Mouse (Mus musculus) limb, embryonic 11.5 days (tissue): Measurements from ENCODE around the gene 1700011L22Rik. TPM values are rescaled to one million over a fixed set of nuclear protein-coding genes. Genes with fewer than 3 reads are reported as not detected.

ENCODE experiments used
- ATAC-seq: fragments of 200-750 bp; cut with Nextera tagmentation; 2 replicates; pipeline ENCODE4 v1.8.0; 2017; ENCODE audit warnings: low read depth; ENCODE audit not compliant: insufficient number of reproducible peaks, low FRiP score, low TSS enrichment
- DNase-seq: peaks from one replicate; pipeline ENCODE4 v3.0.0-alpha.2; 2015; ENCODE audit warnings: low spot score
- H3K27ac ChIP-seq: fragments of 300-500 bp; sonication (generic); replicated peaks from 2 replicates; pipeline ENCODE4 v1.5.1; 2014; ENCODE audit warnings: low read depth, mild to moderate bottlenecking, low read length
- H3K27me3 ChIP-seq: fragments of 300-500 bp; sonication (generic); 2 replicates; pipeline ENCODE4 v1.6.1; 2014; ENCODE audit warnings: mild to moderate bottlenecking, low read length, mixed read lengths; ENCODE audit not compliant: control insufficient read depth, insufficient read depth
- H3K36me3 ChIP-seq: fragments of 300-500 bp; sonication (generic); 2 replicates; pipeline ENCODE4 v1.6.1; 2014; ENCODE audit warnings: mild to moderate bottlenecking, low read length, moderate library complexity, mixed read lengths; ENCODE audit not compliant: control insufficient read depth, insufficient read depth
- H3K4me1 ChIP-seq: fragments of 300-500 bp; sonication (generic); 2 replicates; pipeline ENCODE4 v1.6.1; 2014; ENCODE audit warnings: low read length, mixed read lengths; ENCODE audit not compliant: control insufficient read depth, insufficient read depth
- H3K4me2 ChIP-seq: fragments of 300-500 bp; sonication (generic); 2 replicates; pipeline ENCODE4 v1.6.1; 2014; ENCODE audit warnings: low read depth, mild to moderate bottlenecking, moderate library complexity; ENCODE audit not compliant: severe bottlenecking
- H3K4me3 ChIP-seq: fragments of 300-500 bp; sonication (generic); 2 replicates; pipeline ENCODE4 v1.5.1; 2014; ENCODE audit warnings: low read depth, low read length
- H3K9ac ChIP-seq: fragments of 300-500 bp; sonication (generic); 2 replicates; pipeline ENCODE4 v1.6.1; 2014; ENCODE audit warnings: mild to moderate bottlenecking, low read length
- H3K9me3 ChIP-seq: fragments of 300-500 bp; sonication (generic); 2 replicates; pipeline ENCODE4 v1.6.1; 2016; ENCODE audit warnings: low read length; ENCODE audit not compliant: control insufficient read depth
- WGBS: fragments of 180-500 bp; shearing (Covaris S2); extraction: QIAGEN DNeasy Blood & Tissue Kit; methylation state at CpG from one replicate; pipeline ENCODE4 v1.1.7; 2014; 5-methylcytosine and 5-hydroxymethylcytosine counted together
- polyA plus RNA-seq: library from polyadenylated mRNA; unstranded; fragments of >200 nt; fragmentation: Nextera tagmentation; extraction: Ambion mirVana; gene quantifications from 2 replicates; pipeline ENCODE4 v1.2.1, GENCODE M21; 2014

The 1700011L22Rik gene
- polyA plus RNA-seq, 1 experiment from 2014 or later: not detected

DNA sequence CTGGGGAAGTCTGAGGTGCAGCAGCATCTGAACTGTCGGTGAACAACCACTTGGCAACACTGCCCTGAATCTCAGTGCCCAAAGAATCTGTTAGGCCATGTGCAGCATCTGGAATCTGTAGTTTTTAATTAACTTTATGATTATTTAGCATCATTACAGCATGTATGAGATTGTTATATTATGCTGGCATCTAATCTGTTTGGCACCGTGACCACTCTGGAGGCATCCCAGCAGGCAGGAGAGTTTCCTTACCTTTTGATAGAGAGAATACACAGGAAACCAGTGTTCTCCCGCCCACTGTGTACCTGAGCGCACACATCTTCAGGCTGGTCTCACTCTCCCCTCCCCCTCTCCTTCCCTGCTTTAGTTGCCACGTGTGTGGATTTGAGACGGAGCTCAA, 68.7 kb downstream of the 1700011L22Rik start:
- Histone ChIP-seq H3K4me3 (no peak overlapping the region), H3K27ac (no peak overlapping the region), H3K9ac (no peak overlapping the region), H3K36me3 (peaks cover 21% of the 10 kb centered on the region), H3K9me3 (no peaks in the 10 kb centered on the region), H3K4me2 (no peak overlapping the region), H3K4me1 (no peaks in the 10 kb centered on the region), H3K27me3 (no peaks in the 10 kb centered on the region)
- DNase-seq: no peak
- 91% methylated on average over 6 of the region's 6 CpGs for WGBS
- no peak for ATAC-seq

DNA sequence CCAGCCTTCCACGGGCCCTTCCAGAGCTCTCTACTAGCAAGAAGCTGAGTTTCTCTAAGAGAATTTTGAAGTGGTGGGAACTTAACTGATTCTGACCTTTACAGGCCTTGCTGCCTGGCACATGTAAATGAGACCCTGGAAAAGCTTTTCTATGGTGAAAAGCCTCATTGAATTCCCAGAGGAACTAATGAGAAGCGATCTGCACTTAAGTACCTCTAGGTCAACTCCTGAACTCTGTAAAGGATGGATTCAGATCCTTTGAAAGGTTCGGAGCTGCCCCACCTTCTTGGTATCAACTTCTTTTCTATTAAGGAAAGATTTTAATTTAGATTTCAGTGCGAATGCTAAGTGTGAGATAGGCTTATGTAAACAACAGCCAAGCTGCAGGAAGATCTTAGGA, 72.4 kb downstream of the 1700011L22Rik start:
- Histone ChIP-seq H3K4me1 (no peaks in the 10 kb centered on the region), H3K36me3 (peaks cover 12% of the 10 kb centered on the region), H3K4me2 (no peak overlapping the region), H3K4me3 (no peak overlapping the region), H3K9ac (no peak overlapping the region), H3K27ac (no peak overlapping the region), H3K27me3 (no peaks in the 10 kb centered on the region), H3K9me3 (no peaks in the 10 kb centered on the region)
- ATAC-seq (no peak), DNase-seq (no peak)
- WGBS: 80% methylated on average over 4 of the region's 4 CpGs

DNA sequence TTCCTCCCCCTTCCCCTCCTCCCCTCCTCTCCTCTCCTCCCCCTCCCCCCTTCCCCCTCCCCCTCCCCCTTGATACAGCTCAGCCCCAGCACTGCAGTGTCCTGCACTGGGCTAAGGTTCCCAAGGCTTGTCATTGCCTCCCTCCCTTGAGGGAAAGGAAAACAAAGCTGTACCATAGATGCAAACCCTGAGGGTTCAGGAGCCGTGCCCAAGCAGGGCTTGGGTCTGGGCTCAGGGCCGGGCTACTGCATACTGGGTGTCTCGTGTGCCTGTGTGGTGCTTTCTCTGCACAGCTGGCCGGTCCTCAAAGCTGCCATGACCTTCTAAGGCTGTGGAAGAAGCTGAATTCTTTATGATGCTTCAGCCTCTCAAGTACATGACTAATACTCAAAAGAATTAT, 74.8 kb downstream of the 1700011L22Rik start:
- H3K4me3 ChIP-seq: no peak overlapping the region
- no peaks in the 10 kb centered on the region for H3K27me3 ChIP-seq
- H3K27ac ChIP-seq: no peak overlapping the region
- WGBS: 79% methylated on average over 4 of the region's 4 CpGs
- no peak overlapping the region for H3K9ac ChIP-seq
- no peaks in the 10 kb centered on the region for H3K4me1 ChIP-seq
- no peak overlapping the region for H3K4me2 ChIP-seq
- DNase-seq (no peak), ATAC-seq (no peak)
- peaks cover 4% of the 10 kb centered on the region; the same call in 1 of the 2 replicates for H3K36me3 ChIP-seq
- no peaks in the 10 kb centered on the region for H3K9me3 ChIP-seq

DNA sequence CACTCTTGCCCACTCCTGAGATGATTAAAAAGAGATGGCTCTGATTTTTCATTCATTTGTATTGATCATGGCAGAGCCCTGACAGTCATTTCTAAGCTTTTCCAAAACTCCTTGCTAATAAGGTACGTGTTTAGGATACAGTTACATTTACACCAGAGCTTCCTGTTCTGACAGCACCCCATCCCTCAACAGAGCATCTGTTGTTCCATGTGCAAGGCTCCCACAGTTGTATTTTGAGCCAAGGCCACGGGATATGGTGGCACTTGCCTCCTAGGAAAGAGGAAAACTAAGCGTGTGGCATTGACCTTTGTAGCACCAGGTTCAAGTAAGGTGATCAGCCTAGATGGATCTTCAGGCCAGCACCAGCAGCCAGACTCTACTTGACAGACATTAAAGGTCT, 83.1 kb downstream of the 1700011L22Rik start:
- no peak overlapping the region for H3K27ac ChIP-seq
- DNase-seq: no peak
- H3K36me3 ChIP-seq: no peaks in the 10 kb centered on the region
- no peaks in the 10 kb centered on the region for H3K4me1 ChIP-seq
- H3K4me2 ChIP-seq: no peak overlapping the region
- no peak overlapping the region for H3K4me3 ChIP-seq
- no peak for ATAC-seq
- no peaks in the 10 kb centered on the region for H3K9me3 ChIP-seq
- H3K27me3 ChIP-seq: no peaks in the 10 kb centered on the region
- WGBS: 91% methylated on average over 3 of the region's 3 CpGs
- no peak overlapping the region for H3K9ac ChIP-seq

DNA sequence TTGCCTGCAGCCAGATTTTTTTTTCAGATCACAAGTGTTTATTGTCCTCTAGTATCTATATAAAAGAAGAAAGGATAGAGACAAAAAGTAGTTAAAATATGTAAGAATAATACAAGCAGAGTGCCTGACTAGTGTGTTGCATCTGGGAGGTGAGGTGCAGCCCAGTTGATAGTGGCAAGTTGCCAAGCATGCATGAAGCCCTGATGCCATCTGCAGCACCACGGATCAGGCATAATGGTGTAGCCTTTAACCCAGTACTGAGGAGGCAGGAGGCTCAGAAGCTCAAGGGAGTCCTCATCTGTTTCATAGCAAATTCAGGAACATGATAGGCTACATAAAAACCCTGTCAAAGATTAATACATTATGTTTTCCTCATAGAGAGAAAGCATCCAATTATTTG, 84.0 kb downstream of the 1700011L22Rik start:
- Histone ChIP-seq H3K27ac (no peak overlapping the region), H3K4me2 (no peak overlapping the region), H3K36me3 (no peaks in the 10 kb centered on the region), H3K9ac (no peak overlapping the region), H3K9me3 (no peaks in the 10 kb centered on the region), H3K27me3 (no peaks in the 10 kb centered on the region), H3K4me1 (no peaks in the 10 kb centered on the region), H3K4me3 (no peak overlapping the region)
- ATAC-seq (no peak), DNase-seq (no peak)
- WGBS: 85% methylated on average over 1 of the region's 1 CpGs

DNA sequence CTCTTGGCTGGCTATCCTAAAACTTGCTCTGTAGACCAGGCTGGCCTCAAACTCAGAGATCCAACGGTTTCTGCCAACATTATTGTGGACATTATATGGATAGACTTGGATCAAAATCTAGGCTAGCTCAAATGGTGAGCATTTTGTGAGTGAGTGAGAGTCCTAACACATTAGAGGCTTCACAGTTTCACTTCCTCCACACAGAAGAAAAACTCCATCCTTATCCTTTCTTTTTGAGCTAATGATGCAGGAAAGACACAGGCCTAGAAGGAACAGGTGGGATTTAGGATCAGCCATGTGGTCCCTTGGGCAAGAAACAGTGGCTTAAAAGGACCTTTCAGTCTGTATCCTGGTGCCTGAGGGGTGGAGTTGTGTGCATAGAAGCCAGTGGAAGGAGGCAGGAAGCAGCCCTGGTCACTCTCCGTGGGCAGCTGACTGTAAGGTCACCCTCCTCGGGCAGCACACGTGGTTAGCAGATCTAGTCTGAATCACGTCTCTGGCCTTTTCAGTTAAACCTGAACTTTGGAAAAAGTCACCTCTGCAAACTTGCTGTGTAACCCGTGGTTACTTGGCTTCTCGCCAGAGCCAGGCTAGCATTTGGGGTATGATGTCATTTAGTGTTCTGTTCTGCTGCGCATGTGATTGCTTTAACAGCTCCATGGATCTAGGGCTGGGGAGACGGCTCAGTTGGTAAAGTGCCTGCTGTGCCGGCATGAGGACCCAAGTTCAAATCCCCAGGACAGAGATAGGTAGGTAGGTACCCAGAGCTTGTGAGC, 85.6 kb downstream of the 1700011L22Rik start:
- WGBS: 72% methylated on average over 10 of the region's 10 CpGs
- peak; percentile 44 for DNase-seq
- no peak overlapping the region for H3K27ac ChIP-seq
- no peaks in the 10 kb centered on the region for H3K9me3 ChIP-seq
- H3K9ac ChIP-seq: no peak overlapping the region
- peak; percentile 48; the same call in 1 of the 2 replicates for ATAC-seq
- H3K27me3 ChIP-seq: no peaks in the 10 kb centered on the region
- no peak overlapping the region for H3K4me2 ChIP-seq
- H3K36me3 ChIP-seq: no peaks in the 10 kb centered on the region
- no peak overlapping the region for H3K4me3 ChIP-seq
- H3K4me1 ChIP-seq: peaks cover 2% of the 10 kb centered on the region; the same call in 1 of the 2 replicates

DNA sequence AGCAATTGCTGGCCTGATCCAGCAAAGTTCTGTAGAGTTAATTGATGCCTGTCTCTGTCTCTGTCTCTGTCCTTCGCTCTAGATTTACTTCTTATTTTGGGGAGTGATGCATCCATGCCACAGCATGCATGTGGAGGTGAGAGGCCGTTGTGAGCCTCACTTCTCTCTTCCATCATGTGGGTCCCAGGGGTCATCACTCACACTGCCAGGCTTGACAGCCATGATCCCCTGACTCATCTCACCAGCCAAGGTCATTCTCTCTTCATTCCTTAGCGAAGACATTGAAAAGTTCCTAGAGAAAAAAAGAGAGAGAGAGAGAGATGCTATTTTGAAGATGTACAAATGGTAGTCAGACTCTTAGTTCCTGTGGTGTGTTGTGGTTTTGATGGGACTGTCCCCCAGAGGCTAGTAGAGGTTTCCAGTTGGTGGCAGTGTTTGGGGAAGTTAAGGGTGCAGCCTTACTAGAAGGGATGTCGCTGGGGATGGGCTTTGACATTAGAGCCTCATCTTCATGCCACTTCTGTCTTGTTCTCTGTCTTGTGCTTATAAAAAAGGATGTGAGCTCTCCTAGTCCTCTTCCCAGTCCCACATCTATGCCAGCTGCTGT, 87.1 kb downstream of the 1700011L22Rik start:
- no peak overlapping the region for H3K27ac ChIP-seq
- ATAC-seq: no peak
- no peaks in the 10 kb centered on the region; the same call in 1 of the 2 replicates for H3K36me3 ChIP-seq

More for the DNA sequence above, 87.1 kb downstream of the 1700011L22Rik start:
- Histone ChIP-seq H3K4me1 (peaks cover 4% of the 10 kb centered on the region; the same call in 1 of the 2 replicates), H3K9ac (no peak overlapping the region), H3K4me3 (no peak overlapping the region), H3K4me2 (no peak overlapping the region), H3K9me3 (no peaks in the 10 kb centered on the region), H3K27me3 (no peaks in the 10 kb centered on the region)
- no peak for DNase-seq
- 94% methylated on average over 4 of the region's 4 CpGs for WGBS
